Mouse (Mus musculus) cortical plate, adult 2 months (tissue): ENCODE measurements around the gene Psme3. TPM values are rescaled to one million over a fixed set of nuclear protein-coding genes. Genes with fewer than 3 reads are reported as not detected.

ENCODE experiments used
- H3K27ac ChIP-seq: fragments of 200-500 bp; 2 replicates; pipeline ENCODE4 v1.5.1; 2012; ENCODE audit warnings: low read length, control low read depth, inconsistent platforms; ENCODE audit not compliant: insufficient read depth
- H3K4me1 ChIP-seq: fragments of 200-500 bp; 2 replicates; pipeline ENCODE4 v1.6.1; 2011; ENCODE audit warnings: low read length; ENCODE audit not compliant: control insufficient read depth, insufficient read depth
- H3K4me3 ChIP-seq: fragments of 200-500 bp; 2 replicates; pipeline ENCODE4 v1.5.1; 2011; ENCODE audit warnings: mild to moderate bottlenecking, low read length, control low read depth; ENCODE audit not compliant: insufficient read depth
- CTCF ChIP-seq: fragments of 200-500 bp; IDR thresholded peaks from 2 replicates; pipeline ENCODE4 v1.5.1; 2011; ENCODE audit warnings: mild to moderate bottlenecking, control low read depth, low read length; ENCODE audit not compliant: insufficient read depth; ENCODE audit errors: extremely low read depth
- POLR2A ChIP-seq: fragments of 200-500 bp; IDR thresholded peaks from 2 replicates; pipeline ENCODE4 v1.6.1; 2011; ENCODE audit warnings: mild to moderate bottlenecking, low read length, control low read depth; ENCODE audit not compliant: insufficient read depth; ENCODE audit errors: extremely low read depth
- polyA plus RNA-seq: library from polyadenylated mRNA; depleted of rRNA; stranded (reverse); fragments of >200 nt; gene quantifications from 2 replicates; pipeline ENCODE4 v1.2.3, GENCODE M21; 2012; rRNA removed

Gene Psme3
- 99.9 and 107 TPM in 2 replicates for polyA plus RNA-seq

GRCm38 (mm10) chr11:101315665-101316500, at the start of gene Psme3:
TSS of gene Psme3 (plus strand) at chr11:101316213.
- Histone ChIP-seq H3K27ac (peak within 1 kb of the TSS; percentile 66), H3K4me1 (no peaks in the 10 kb centered on the region; the same call in 1 of the 2 replicates), H3K4me3 (peak within 1 kb of the TSS; percentile 85)
- TF ChIP-seq CTCF (no peak), POLR2A (peak; percentile 70; the same call in 1 of the 2 replicates)

GRCm38 (mm10) chr11:101269577-101270116, 46.4 kb upstream of the Psme3 start:
- H3K4me1 ChIP-seq: no peaks in the 10 kb centered on the region
- H3K4me3 ChIP-seq: no peak overlapping the region
- TF ChIP-seq CTCF (no peak), POLR2A (no peak)
- no peak overlapping the region for H3K27ac ChIP-seq

GRCm38 (mm10) chr11:101272446-101272845, 43.6 kb upstream of the Psme3 start:
- TF ChIP-seq CTCF: no peak
- no peak for TF ChIP-seq POLR2A
- no peak overlapping the region for H3K4me3 ChIP-seq
- no peak overlapping the region for H3K27ac ChIP-seq
- peaks cover 3% of the 10 kb centered on the region for H3K4me1 ChIP-seq

GRCm38 (mm10) chr11:101275309-101275708, 40.7 kb upstream of the Psme3 start:
- TF ChIP-seq POLR2A (no peak), CTCF (no peak)
- H3K4me3 ChIP-seq: no peak overlapping the region

GRCm38 (mm10) chr11:101276319-101277070, 39.5 kb upstream of the Psme3 start:
- H3K4me3 ChIP-seq: no peak overlapping the region
- peaks cover 5% of the 10 kb centered on the region for H3K4me1 ChIP-seq
- H3K27ac ChIP-seq: no peak overlapping the region
- TF ChIP-seq CTCF: no peak
- peak; percentile 24; the same call in 1 of the 2 replicates for TF ChIP-seq POLR2A

More at GRCm38 (mm10) chr11:101275309-101275708, 40.7 kb upstream of the Psme3 start:
- H3K4me1 ChIP-seq: peaks cover 5% of the 10 kb centered on the region
- H3K27ac ChIP-seq: no peak overlapping the region

GRCm38 (mm10) chr11:101277381-101278222, 38.4 kb upstream of the Psme3 start:
- Histone ChIP-seq H3K27ac (no peak overlapping the region), H3K4me3 (peak overlapping the region; percentile 61), H3K4me1 (peaks cover 5% of the 10 kb centered on the region)
- no peak for TF ChIP-seq POLR2A

- Histone ChIP-seq H3K4me3 (peak within 1 kb of the TSS; percentile 61), H3K27ac (peak within 1 kb of the TSS; percentile 25; the same call in 1 of the 2 replicates), H3K4me1 (peaks cover 5% of the 10 kb centered on the region)
- TF ChIP-seq POLR2A (peak; percentile 77), CTCF (no peak)
These were observed 37.5 kb upstream of the Psme3 start, which contains the start of the genes Cntd1 and Coa3 for GRCm38 (mm10) chr11:101278223-101279192. TSS of gene Cntd1 (plus strand) at chr11:101279012. TSS of gene Coa3 (minus strand) at chr11:101279114.

GRCm38 (mm10) chr11:101279193-101279569, 36.8 kb upstream of the Psme3 start:
- Histone ChIP-seq H3K4me3 (peak overlapping the region; percentile 61), H3K27ac (no peak overlapping the region), H3K4me1 (peaks cover 5% of the 10 kb centered on the region)
- TF ChIP-seq CTCF (no peak), POLR2A (no peak)
